Mouse (Mus musculus) lung, embryonic 14.5 days (tissue): ENCODE measurements at regions not wholly inside any gene's neighbourhood (a gene's known extent, or its start where the extent isn't known, plus 50 kb on each side); places are given as distances from the start of the nearest gene placed in this dataset.

ENCODE experiments used
- ATAC-seq: fragments of 200-750 bp; cut with Nextera tagmentation; 2 replicates; pipeline ENCODE4 v1.8.0; 2017; ENCODE audit warnings: mild to moderate bottlenecking, moderate TSS enrichment, moderate library complexity; ENCODE audit not compliant: insufficient read depth
- DNase-seq: peaks from one replicate; pipeline ENCODE4 v3.0.0-alpha.2; 2015
- H3K27ac ChIP-seq: fragments of 300-500 bp; sonication (generic); 2 replicates; pipeline ENCODE4 v1.5.1; 2014; ENCODE audit warnings: low read depth, mild to moderate bottlenecking, moderate library complexity
- H3K27me3 ChIP-seq: fragments of 300-500 bp; sonication (generic); 2 replicates; pipeline ENCODE4 v1.6.1; 2014; ENCODE audit warnings: low read length, control low read depth; ENCODE audit not compliant: insufficient read depth
- H3K36me3 ChIP-seq: fragments of 300-500 bp; sonication (generic); 2 replicates; pipeline ENCODE4 v1.6.1; 2014; ENCODE audit warnings: control low read depth; ENCODE audit not compliant: insufficient read depth
- H3K4me1 ChIP-seq: fragments of 300-500 bp; sonication (generic); 2 replicates; pipeline ENCODE4 v1.6.1; 2014; ENCODE audit warnings: antibody characterized with exemption, control low read depth; ENCODE audit not compliant: insufficient read depth
- H3K4me2 ChIP-seq: fragments of 300-500 bp; sonication (generic); 2 replicates; pipeline ENCODE4 v1.6.1; 2014; ENCODE audit warnings: mild to moderate bottlenecking
- H3K4me3 ChIP-seq: fragments of 300-500 bp; sonication (generic); 2 replicates; pipeline ENCODE4 v1.5.1; 2014; ENCODE audit warnings: low read depth, low read length
- H3K9ac ChIP-seq: fragments of 300-500 bp; sonication (generic); 2 replicates; pipeline ENCODE4 v1.6.1; 2014
- H3K9me3 ChIP-seq: fragments of 300-500 bp; sonication (generic); 2 replicates; pipeline ENCODE4 v1.6.1; 2016; ENCODE audit warnings: low read depth, low read length, control low read depth
- CTCF ChIP-seq: IDR thresholded peaks from 2 replicates; pipeline ENCODE4 v1.5.1; 2016; ENCODE audit warnings: antibody characterized with exemption, low read depth
- WGBS: fragments of 180-500 bp; shearing (Covaris S2); extraction: QIAGEN DNeasy Blood & Tissue Kit; methylation state at CpG from one replicate; pipeline ENCODE4 v1.1.7; 2014; 5-methylcytosine and 5-hydroxymethylcytosine counted together

- H3K9me3 ChIP-seq, result no peaks in the 10 kb centered on the region
- WGBS, result 74% methylated on average over 1 of the region's 1 CpGs
- no peak for TF ChIP-seq CTCF
- H3K4me2 ChIP-seq, result no peak overlapping the region
- H3K36me3 ChIP-seq, result no peaks in the 10 kb centered on the region
- ATAC-seq, result no peak
- no peak overlapping the region for H3K9ac ChIP-seq
- no peaks in the 10 kb centered on the region for H3K27me3 ChIP-seq
- H3K27ac ChIP-seq, result no peak overlapping the region
- no peak overlapping the region for H3K4me3 ChIP-seq
- H3K4me1 ChIP-seq, result no peaks in the 10 kb centered on the region
- no peak for DNase-seq
Measured at GRCm38 (mm10) chr15:64501479-64501878, 316.0 kb upstream of the Gm21798 start.

GRCm38 (mm10) chr15:64504751-64505150 lies 312.7 kb upstream of the Gm21798 start:
- H3K4me3 ChIP-seq, result no peak overlapping the region

GRCm38 (mm10) chr15:64510649-64511048 lies 306.8 kb upstream of the Gm21798 start:
- Histone ChIP-seq H3K27ac (no peak overlapping the region), H3K27me3 (no peaks in the 10 kb centered on the region), H3K4me3 (no peak overlapping the region), H3K9me3 (no peaks in the 10 kb centered on the region), H3K9ac (no peak overlapping the region), H3K4me1 (no peaks in the 10 kb centered on the region), H3K36me3 (no peaks in the 10 kb centered on the region), H3K4me2 (no peak overlapping the region)
- ATAC-seq (no peak), DNase-seq (no peak)
- 78% methylated on average over 2 of the region's 2 CpGs for WGBS
- no peak for TF ChIP-seq CTCF

More at GRCm38 (mm10) chr15:64504751-64505150, 312.7 kb upstream of the Gm21798 start:
- no peak overlapping the region for H3K27ac ChIP-seq
- H3K4me1 ChIP-seq, result no peaks in the 10 kb centered on the region
- H3K9me3 ChIP-seq, result no peaks in the 10 kb centered on the region
- DNase-seq, result no peak
- no peaks in the 10 kb centered on the region for H3K27me3 ChIP-seq
- no peak overlapping the region for H3K9ac ChIP-seq
- H3K4me2 ChIP-seq, result no peak overlapping the region
- no peak for TF ChIP-seq CTCF
- H3K36me3 ChIP-seq, result no peaks in the 10 kb centered on the region
- 79% methylated on average over 4 of the region's 4 CpGs for WGBS
- ATAC-seq, result no peak

- H3K4me3 ChIP-seq, result no peak overlapping the region
- ATAC-seq, result no peak
- no peak for TF ChIP-seq CTCF
- H3K4me1 ChIP-seq, result no peaks in the 10 kb centered on the region
- no peak overlapping the region for H3K9ac ChIP-seq
- no peaks in the 10 kb centered on the region for H3K36me3 ChIP-seq
- H3K27me3 ChIP-seq, result no peaks in the 10 kb centered on the region
- H3K4me2 ChIP-seq, result no peak overlapping the region
- H3K9me3 ChIP-seq, result no peaks in the 10 kb centered on the region
- H3K27ac ChIP-seq, result no peak overlapping the region
- DNase-seq, result no peak
- 25% methylated on average over 2 of the region's 2 CpGs for WGBS
Measured at GRCm38 (mm10) chr15:64511176-64511575, 306.3 kb upstream of the Gm21798 start.

- H3K4me1 ChIP-seq, result no peaks in the 10 kb centered on the region
- DNase-seq, result no peak
- no peak for ATAC-seq
- no peak overlapping the region for H3K4me3 ChIP-seq
- H3K4me2 ChIP-seq, result no peak overlapping the region
- no peaks in the 10 kb centered on the region for H3K36me3 ChIP-seq
- TF ChIP-seq CTCF, result no peak
- H3K27me3 ChIP-seq, result no peaks in the 10 kb centered on the region
- no peak overlapping the region for H3K9ac ChIP-seq
- H3K27ac ChIP-seq, result no peak overlapping the region
- no peaks in the 10 kb centered on the region for H3K9me3 ChIP-seq
- 70% methylated on average over 3 of the region's 3 CpGs for WGBS
Measured at GRCm38 (mm10) chr15:64512615-64513014, 304.9 kb upstream of the Gm21798 start.

GRCm38 (mm10) chr15:64513501-64514097 lies 303.9 kb upstream of the Gm21798 start:
- ATAC-seq, result no peak
- no peak for TF ChIP-seq CTCF
- H3K4me2 ChIP-seq, result no peak overlapping the region

GRCm38 (mm10) chr15:64515179-64515578 lies 302.3 kb upstream of the Gm21798 start:
- DNase-seq, result no peak
- Histone ChIP-seq H3K9ac (no peak overlapping the region), H3K4me2 (no peak overlapping the region), H3K4me1 (no peaks in the 10 kb centered on the region), H3K36me3 (no peaks in the 10 kb centered on the region), H3K9me3 (no peaks in the 10 kb centered on the region), H3K27ac (no peak overlapping the region), H3K4me3 (no peak overlapping the region), H3K27me3 (no peaks in the 10 kb centered on the region)
- ATAC-seq, result no peak
- no peak for TF ChIP-seq CTCF

More at GRCm38 (mm10) chr15:64513501-64514097, 303.9 kb upstream of the Gm21798 start:
- DNase-seq, result no peak
- Histone ChIP-seq H3K27ac (no peak overlapping the region), H3K9ac (no peak overlapping the region), H3K4me1 (no peaks in the 10 kb centered on the region), H3K4me3 (no peak overlapping the region), H3K36me3 (no peaks in the 10 kb centered on the region), H3K27me3 (no peaks in the 10 kb centered on the region), H3K9me3 (no peaks in the 10 kb centered on the region)

GRCm38 (mm10) chr15:64519207-64519628 lies 298.3 kb upstream of the Gm21798 start:
- Histone ChIP-seq H3K27ac (no peak overlapping the region), H3K4me1 (no peaks in the 10 kb centered on the region), H3K36me3 (no peaks in the 10 kb centered on the region), H3K27me3 (no peaks in the 10 kb centered on the region), H3K4me2 (no peak overlapping the region), H3K9ac (no peak overlapping the region), H3K9me3 (no peaks in the 10 kb centered on the region), H3K4me3 (no peak overlapping the region)
- ATAC-seq (no peak), DNase-seq (no peak)
- 67% methylated on average over 4 of the region's 4 CpGs for WGBS
- no peak for TF ChIP-seq CTCF
